Mouse (Mus musculus) Patski (cell line): ENCODE data around the gene Runx1. TPM values are rescaled to one million over a fixed set of nuclear protein-coding genes. Genes with fewer than 3 reads are reported as not detected.

Source experiments
- ATAC-seq: fragments of 100-300 bp; one replicate; pipeline ENCODE4 v1.8.0; 2021
- CTCF ChIA-PET: fragments of 350-600 bp; sonication (Branson Sonifier 250); formaldehyde crosslinking; loops from one replicate; lab custom pipeline; 2022; ENCODE audit warnings: inconsistent platforms; lab: Charles Lee
- POLR2A ChIA-PET: fragments of 350-600 bp; sonication (Branson Sonifier 250); formaldehyde crosslinking; loops from one replicate; lab custom pipeline; 2022; ENCODE audit warnings: antibody characterized with exemption, inconsistent platforms; lab: Charles Lee
- DNase-seq: peaks from one replicate; pipeline ENCODE4 v3.0.0-alpha.2; 2011; ENCODE audit warnings: low read depth, low spot score
- H3K27me3 ChIP-seq: fragments of 371-371 bp; one replicate; pipeline ENCODE4 v1.5.1; 2021
- CTCF ChIP-seq: fragments of 100-300 bp; IDR thresholded peaks from one replicate; pipeline ENCODE4 v1.5.1; 2021
- in situ Hi-C: fragments of 300-500 bp; cut with MboI; formaldehyde crosslinking; loops from 3 replicates; pipeline ENCODE4 v1.11.1; 2018; ENCODE audit warnings: low pct_unique_long_range_greater_than_20kb, mixed read lengths
- polyA plus RNA-seq: library from polyadenylated mRNA; unstranded; gene quantifications from one replicate; pipeline ENCODE4 v1.2.3, GENCODE M21; 2021

The Runx1 gene
- polyA plus RNA-seq, 1 experiment from 2014 or later: 42.5 TPM

DNA sequence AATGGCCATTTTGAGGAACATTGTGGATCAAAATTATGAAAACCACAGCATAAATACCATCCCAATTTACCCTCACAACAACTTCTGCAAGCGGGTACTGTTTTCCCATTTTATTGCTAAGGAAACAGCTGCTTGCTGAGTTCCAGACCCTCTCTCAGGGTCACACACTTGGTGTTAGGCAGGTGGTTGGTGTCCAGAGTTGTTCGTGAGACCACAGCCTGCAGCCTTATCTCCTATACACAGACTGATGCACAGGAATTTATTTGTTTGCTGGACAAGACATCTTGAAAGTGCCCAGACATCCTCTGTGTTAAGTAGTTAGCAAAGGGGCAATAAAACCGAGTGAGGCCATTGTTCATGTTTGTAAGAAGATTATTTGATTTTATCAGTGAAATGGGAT is 30.8 kb upstream of the Runx1 start:
- ChIA-PET CTCF (no interaction called here), POLR2A (no interaction called here)
- in situ Hi-C loops: no loop called here
- no peak for TF ChIP-seq CTCF
- H3K27me3 ChIP-seq: no peaks in the 10 kb centered on the region
- no peak for DNase-seq
- ATAC-seq: no peak

GRCm38 (mm10) chr16:92852276-92852675 is 26.3 kb upstream of the Runx1 start:
- no peak for TF ChIP-seq CTCF
- ATAC-seq (no peak), DNase-seq (no peak)
- ChIA-PET POLR2A (no interaction called here), CTCF (interaction anchor here (0.8 kb wide), 1 partner anchor 12 kb away, joined by 3 read pairs; no protein-coding TSS in a partner anchor)
- in situ Hi-C loops: no loop called here
- no peaks in the 10 kb centered on the region for H3K27me3 ChIP-seq

GRCm38 (mm10) chr16:92850416-92850815 is 24.5 kb upstream of the Runx1 start:
- ATAC-seq: no peak
- POLR2A ChIA-PET: no interaction called here

DNA sequence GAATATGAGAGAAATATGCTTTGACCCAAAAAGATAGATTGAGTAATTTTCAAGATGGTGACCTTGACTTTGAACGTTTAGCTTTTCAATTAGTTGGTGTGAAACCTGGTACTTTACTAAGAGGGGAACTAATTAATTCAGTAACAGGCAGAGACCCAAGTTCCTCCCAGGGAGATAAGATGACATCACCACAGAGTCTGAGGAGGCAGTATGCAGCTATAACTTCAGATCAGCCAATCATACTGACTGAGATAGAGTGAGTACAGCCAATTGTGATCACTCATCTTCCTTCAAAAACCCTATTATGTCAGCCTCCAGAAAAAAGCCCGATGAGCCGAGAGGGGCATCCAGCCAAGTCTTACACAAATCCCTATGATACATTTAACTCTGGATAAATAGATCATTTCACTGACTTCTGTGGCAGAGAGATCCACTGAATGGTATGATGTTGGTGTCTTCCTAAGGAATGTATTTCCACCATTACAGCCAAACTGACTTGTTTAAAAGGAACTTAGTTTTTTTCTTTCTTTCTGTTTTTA is 21.9 kb upstream of the Runx1 start:
- DNase-seq: no peak
- POLR2A ChIA-PET: interaction anchor here (1.4 kb wide), 1 partner anchor 21 kb away, joined by 3 read pairs; no protein-coding TSS in a partner anchor

More at GRCm38 (mm10) chr16:92850416-92850815, 24.5 kb upstream of the Runx1 start:
- no peak for TF ChIP-seq CTCF
- no peaks in the 10 kb centered on the region for H3K27me3 ChIP-seq
- no peak for DNase-seq
- in situ Hi-C loops: no loop called here
- CTCF ChIA-PET: no interaction called here

GRCm38 (mm10) chr16:92845244-92846225 is 19.6 kb upstream of the Runx1 start:
- in situ Hi-C loops: no loop called here
- CTCF ChIA-PET: no interaction called here
- no peak for TF ChIP-seq CTCF
- POLR2A ChIA-PET: no interaction called here
- DNase-seq (no peak), ATAC-seq (no peak)
- no peaks in the 10 kb centered on the region for H3K27me3 ChIP-seq

More for the DNA sequence above, 21.9 kb upstream of the Runx1 start:
- in situ Hi-C loops: no loop called here
- CTCF ChIA-PET: no interaction called here
- H3K27me3 ChIP-seq: no peaks in the 10 kb centered on the region
- no peak for TF ChIP-seq CTCF
- ATAC-seq: no peak

DNA sequence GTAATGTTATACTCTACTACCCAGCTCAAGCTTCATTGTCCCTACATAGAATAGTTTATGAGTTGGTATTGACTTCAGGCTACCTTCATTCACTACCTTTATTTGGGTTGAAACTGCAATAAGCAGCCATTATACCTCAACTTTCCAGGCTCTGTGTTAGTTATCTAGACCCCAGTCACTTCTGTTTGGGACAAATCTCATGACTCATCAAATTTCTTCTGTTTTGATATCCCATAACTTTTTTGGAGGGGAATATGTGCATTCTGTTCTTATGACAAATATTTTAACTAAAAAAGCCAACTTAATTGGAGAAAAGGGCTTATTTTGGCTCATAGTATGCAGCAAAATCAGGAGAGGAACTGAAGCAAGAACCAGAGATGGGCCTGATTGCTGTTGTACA is 12.8 kb upstream of the Runx1 start:
- DNase-seq (no peak), ATAC-seq (no peak)
- in situ Hi-C loops: no loop called here
- H3K27me3 ChIP-seq: no peaks in the 10 kb centered on the region
- CTCF ChIA-PET: no interaction called here
- TF ChIP-seq CTCF: no peak
- POLR2A ChIA-PET: no interaction called here

DNA sequence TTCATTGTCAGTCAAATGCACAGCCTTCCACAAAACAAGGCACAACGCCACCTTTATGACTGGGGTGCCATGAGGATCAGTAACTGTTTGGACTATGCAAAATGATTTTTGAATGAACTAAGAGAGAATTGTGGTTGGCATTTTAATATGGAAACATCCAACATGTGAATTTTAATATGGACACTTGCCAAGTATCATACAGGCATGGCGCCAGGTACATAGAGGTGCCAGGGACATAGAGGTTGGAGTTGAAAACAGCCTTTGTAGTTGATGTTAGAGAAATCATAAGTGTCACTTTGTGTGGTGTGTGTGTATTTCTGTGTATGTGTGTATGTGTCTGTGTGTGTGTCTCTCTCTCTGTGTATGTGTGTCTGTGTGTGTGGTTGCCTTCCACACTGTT is 5.4 kb upstream of the Runx1 start:
- no peak for TF ChIP-seq CTCF
- CTCF ChIA-PET: no interaction called here
- DNase-seq (no peak), ATAC-seq (no peak)
- POLR2A ChIA-PET: no interaction called here
- H3K27me3 ChIP-seq: no peaks in the 10 kb centered on the region
- in situ Hi-C loops: no loop called here

GRCm38 (mm10) chr16:92830479-92830878 is 4.5 kb upstream of the Runx1 start:
- no peaks in the 10 kb centered on the region for H3K27me3 ChIP-seq
- DNase-seq (no peak), ATAC-seq (no peak)
- POLR2A ChIA-PET: no interaction called here
- TF ChIP-seq CTCF: no peak
- CTCF ChIA-PET: no interaction called here
- in situ Hi-C loops: no loop called here

DNA sequence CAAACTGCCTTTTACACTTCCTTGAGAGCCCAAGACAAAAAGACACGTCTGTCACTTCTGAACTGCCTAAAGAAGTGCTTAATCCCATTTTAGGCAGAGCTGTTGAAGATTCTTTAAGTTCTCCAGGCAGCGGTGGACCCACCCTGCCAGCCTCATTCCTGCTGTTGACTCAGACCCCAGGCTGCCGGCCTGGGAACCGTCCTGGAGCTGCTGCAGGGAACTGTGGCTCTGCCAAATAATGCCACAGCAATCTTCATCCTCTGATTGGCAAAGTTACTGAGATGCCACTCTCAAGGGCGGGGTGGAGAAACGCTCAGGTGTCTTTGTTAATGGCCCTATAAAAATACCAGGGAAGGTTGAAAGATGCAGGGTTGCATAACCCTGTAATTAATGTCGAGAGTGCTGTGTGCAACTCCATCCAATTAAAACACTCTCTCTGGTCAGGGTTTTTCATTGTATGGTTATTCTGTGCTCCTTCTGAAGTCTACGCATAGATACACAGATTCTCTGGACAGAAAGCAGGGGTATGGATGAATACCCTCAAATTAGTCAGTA is 2.4 kb upstream of the Runx1 start:
- ChIA-PET CTCF (interaction anchor here (0.7 kb wide), 1 partner anchor 10 kb away, joined by 3 read pairs; no protein-coding TSS in a partner anchor), POLR2A (no interaction called here)
- ATAC-seq: no peak
- DNase-seq: no peak
- TF ChIP-seq CTCF: no peak
- no peaks in the 10 kb centered on the region for H3K27me3 ChIP-seq
- in situ Hi-C loops: loop anchor here (5.0 to 10.0 kb wide), 2 partner anchors 74 to 466 kb away; no protein-coding TSS in a partner anchor

GRCm38 (mm10) chr16:92827663-92828307 is 1.8 kb upstream of the Runx1 start:
- in situ Hi-C loops: loop anchor here (5.0 to 10.0 kb wide), 2 partner anchors 75 to 467 kb away; no protein-coding TSS in a partner anchor
- DNase-seq (no peak), ATAC-seq (no peak)
- ChIA-PET CTCF (interaction anchor here (0.7 to 1.6 kb wide), 2 partner anchors 9 to 43 kb away, joined by 3 read pairs; no protein-coding TSS in a partner anchor), POLR2A (no interaction called here)
- no peak for TF ChIP-seq CTCF
- H3K27me3 ChIP-seq: no peaks in the 10 kb centered on the region
